Mouse (Mus musculus) hindbrain, embryonic 13.5 days (tissue): ENCODE measurements around the gene Slc7a5. TPM values are rescaled to one million over a fixed set of nuclear protein-coding genes. Genes with fewer than 3 reads are reported as not detected.

Source experiments
- ATAC-seq: fragments of 200-750 bp; cut with Nextera tagmentation; 2 replicates; pipeline ENCODE4 v1.8.0; 2017; ENCODE audit warnings: moderate TSS enrichment; ENCODE audit not compliant: low FRiP score
- H3K27ac ChIP-seq: fragments of 300-500 bp; sonication (generic); 2 replicates; pipeline ENCODE4 v1.5.1; 2015; ENCODE audit warnings: inconsistent platforms, mild to moderate bottlenecking, moderate library complexity
- H3K27me3 ChIP-seq: fragments of 300-500 bp; sonication (generic); 2 replicates; pipeline ENCODE4 v1.6.1; 2015; ENCODE audit warnings: mild to moderate bottlenecking, inconsistent platforms
- H3K36me3 ChIP-seq: fragments of 300-500 bp; sonication (generic); 2 replicates; pipeline ENCODE4 v1.6.1; 2015; ENCODE audit warnings: mild to moderate bottlenecking, inconsistent platforms
- H3K4me1 ChIP-seq: fragments of 300-500 bp; sonication (generic); replicated peaks from 2 replicates; pipeline ENCODE4 v1.6.1; 2015; ENCODE audit warnings: inconsistent platforms
- H3K4me2 ChIP-seq: fragments of 300-500 bp; sonication (generic); 2 replicates; pipeline ENCODE4 v1.6.1; 2015; ENCODE audit warnings: inconsistent platforms, mild to moderate bottlenecking, moderate library complexity
- H3K4me3 ChIP-seq: fragments of 300-500 bp; sonication (generic); 2 replicates; pipeline ENCODE4 v1.5.1; 2015; ENCODE audit warnings: mild to moderate bottlenecking, inconsistent platforms
- H3K9ac ChIP-seq: fragments of 300-500 bp; sonication (generic); 2 replicates; pipeline ENCODE4 v1.6.1; 2015; ENCODE audit warnings: mild to moderate bottlenecking, inconsistent platforms
- H3K9me3 ChIP-seq: fragments of 300-500 bp; sonication (generic); 2 replicates; pipeline ENCODE4 v1.6.1; 2016; ENCODE audit warnings: inconsistent platforms
- WGBS: fragments of 180-500 bp; shearing (Covaris S2); methylation state at CpG from one replicate; pipeline ENCODE4 v1.1.7; 2015; 5-methylcytosine and 5-hydroxymethylcytosine counted together
- polyA plus RNA-seq: library from polyadenylated mRNA; unstranded; fragments of >200 nt; fragmentation: Nextera tagmentation; extraction: Ambion mirVana; gene quantifications from 2 replicates; pipeline ENCODE4 v1.2.1, GENCODE M21; 2015

Gene Slc7a5
- polyA plus RNA-seq, 1 experiment from 2014 or later: 37.9 TPM

DNA sequence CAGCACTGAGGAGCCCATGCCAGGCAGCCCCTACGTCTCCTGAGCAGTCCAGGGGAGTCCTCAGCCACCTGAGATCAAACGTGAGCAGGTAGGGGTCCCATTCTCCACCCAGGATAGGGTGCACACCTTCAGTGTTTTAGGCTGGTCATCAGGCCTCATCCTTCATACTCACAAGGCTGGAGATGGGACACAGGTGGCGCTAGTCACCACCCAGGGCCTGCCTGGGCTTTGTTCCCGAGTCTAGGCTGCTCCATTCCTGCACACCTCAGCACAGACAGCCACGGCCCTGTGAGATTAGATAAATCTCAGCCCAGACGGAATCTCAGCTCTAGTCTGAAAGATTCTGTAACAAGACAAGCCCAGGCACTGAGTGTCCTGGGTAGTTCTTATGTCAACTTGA lies 3.5 kb downstream of the Slc7a5 start:
- 68% methylated on average over 6 of the region's 6 CpGs for WGBS
- Histone ChIP-seq H3K36me3 (no peaks in the 10 kb centered on the region), H3K4me3 (peak overlapping the region; percentile 76), H3K4me1 (peaks cover 53% of the 10 kb centered on the region), H3K27ac (no peak overlapping the region), H3K27me3 (peaks cover 11% of the 10 kb centered on the region), H3K9ac (peak overlapping the region; percentile 14; the same call in 1 of the 2 replicates), H3K4me2 (peak overlapping the region; percentile 98), H3K9me3 (no peaks in the 10 kb centered on the region)
- no peak for ATAC-seq

DNA sequence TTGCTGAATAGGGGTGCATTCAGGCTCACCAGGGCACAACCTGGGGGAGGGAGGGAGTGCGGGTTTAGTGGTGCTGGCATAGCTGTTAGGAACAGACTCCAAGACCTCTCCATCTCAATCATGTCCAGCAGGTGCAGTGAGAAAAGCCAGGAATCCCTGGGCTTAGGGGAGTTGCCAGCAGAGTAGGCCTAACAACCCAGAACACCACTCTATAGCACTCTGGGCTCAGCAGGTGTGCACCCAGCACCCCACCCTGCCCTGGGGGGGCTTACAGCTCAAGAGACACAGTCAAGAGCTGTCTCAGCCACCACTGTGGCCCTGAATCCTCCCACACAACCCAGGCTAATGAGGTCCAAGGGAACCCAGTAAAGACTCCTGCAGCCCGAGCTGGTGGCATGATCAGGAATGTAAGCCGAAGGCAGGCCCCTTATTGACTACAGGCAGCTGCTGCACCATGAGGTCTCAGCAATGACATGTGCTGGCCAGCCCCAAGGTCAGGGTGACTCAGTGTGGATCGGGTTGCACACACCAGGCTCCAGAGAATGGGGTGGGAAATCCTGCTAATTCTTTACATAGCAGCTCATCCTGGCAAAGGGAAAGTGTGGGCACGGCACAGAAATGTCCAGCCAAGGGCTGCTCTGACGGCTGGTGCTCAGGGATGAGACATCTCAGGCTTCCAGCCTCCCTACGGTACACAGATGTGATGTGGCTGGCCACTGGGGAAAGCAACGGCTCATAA lies 5.8 kb downstream of the Slc7a5 start:
- Histone ChIP-seq H3K4me1 (peaks cover 69% of the 10 kb centered on the region), H3K27me3 (peaks cover 6% of the 10 kb centered on the region; the same call in 1 of the 2 replicates), H3K4me3 (no peak overlapping the region), H3K9ac (peak overlapping the region; percentile 14; the same call in 1 of the 2 replicates), H3K4me2 (peak overlapping the region; percentile 8), H3K36me3 (no peaks in the 10 kb centered on the region), H3K9me3 (no peaks in the 10 kb centered on the region), H3K27ac (no peak overlapping the region)
- ATAC-seq: no peak
- 60% methylated on average over 8 of the region's 8 CpGs for WGBS

DNA sequence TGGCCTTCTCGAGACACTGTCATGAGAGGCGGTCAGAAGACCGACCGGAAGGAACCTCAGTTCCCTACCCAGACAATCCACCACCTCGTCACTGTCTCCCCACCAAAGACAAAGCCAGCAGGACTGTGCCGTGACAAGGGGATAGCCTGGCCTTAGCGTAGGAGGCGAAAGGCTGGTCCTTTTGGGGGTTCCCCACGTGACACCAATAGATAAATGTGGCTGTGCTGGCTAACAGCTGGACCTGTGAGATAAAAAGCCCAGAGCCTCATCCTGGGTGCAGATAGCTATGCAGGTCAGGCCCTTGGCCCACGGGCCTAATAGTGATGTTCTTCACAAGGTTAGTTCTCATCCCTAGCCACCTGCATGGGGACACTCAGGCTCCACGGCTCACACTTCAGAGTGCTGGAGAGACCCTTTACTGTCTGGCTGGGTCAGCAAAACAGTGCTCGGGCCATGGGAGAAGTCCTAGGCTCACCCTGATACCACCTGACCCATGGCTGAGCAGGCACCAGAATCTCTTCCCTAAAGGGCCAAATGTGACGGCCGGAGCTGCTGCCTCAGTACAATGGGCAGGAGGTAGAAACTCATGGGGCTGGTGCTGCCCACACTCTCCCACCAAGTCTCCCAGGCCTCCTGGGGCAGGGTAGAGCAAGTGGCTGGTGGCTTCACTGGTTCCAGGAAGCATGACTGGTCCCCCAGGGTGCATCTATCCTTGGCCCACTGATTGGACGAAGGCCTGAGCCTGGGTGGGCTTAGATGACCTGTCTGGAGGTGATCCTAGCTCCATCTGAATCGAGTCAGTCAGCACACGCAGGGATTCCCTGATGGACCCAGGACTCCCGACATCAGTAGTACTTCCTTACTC lies 8.1 kb downstream of the Slc7a5 start:
- H3K9ac ChIP-seq: peak overlapping the region; percentile 56; the same call in 1 of the 2 replicates
- H3K4me2 ChIP-seq: peak overlapping the region; percentile 21; the same call in 1 of the 2 replicates

DNA sequence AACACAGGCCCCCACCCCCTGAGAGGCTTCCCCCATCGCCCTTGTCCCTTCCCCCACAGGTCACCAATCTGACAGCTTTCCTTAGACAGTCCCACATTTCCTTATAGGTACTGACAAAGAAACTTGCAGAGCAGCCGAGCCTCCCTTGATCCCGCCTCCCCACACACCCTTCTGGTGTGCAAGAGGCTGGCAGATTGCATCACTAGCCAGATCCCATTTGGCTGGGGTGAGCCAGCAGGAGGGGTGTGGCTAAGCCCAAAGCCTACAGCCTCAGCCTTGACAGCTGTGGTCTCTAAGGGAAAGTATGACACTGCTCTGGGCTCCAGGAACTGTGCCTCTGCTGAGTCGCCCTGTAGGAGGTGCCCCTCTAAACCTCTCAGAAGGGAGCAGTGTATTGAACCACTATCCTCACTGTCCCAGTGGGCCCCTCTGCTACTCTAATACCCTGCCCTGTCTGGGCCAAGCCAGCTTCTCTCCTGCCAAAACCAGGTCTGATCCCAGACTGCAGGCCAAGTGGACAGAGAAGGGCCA lies 9.0 kb downstream of the Slc7a5 start:
- H3K27ac ChIP-seq: peak overlapping the region; percentile 82
- no peak overlapping the region for H3K4me3 ChIP-seq
- H3K27me3 ChIP-seq: no peaks in the 10 kb centered on the region
- H3K36me3 ChIP-seq: peaks cover 4% of the 10 kb centered on the region; the same call in 1 of the 2 replicates
- ATAC-seq: peak; percentile 69
- peak overlapping the region; percentile 56 for H3K9ac ChIP-seq
- peaks cover 56% of the 10 kb centered on the region for H3K4me1 ChIP-seq
- H3K9me3 ChIP-seq: no peaks in the 10 kb centered on the region
- WGBS: 7% methylated on average over 4 of the region's 4 CpGs
- peak overlapping the region; percentile 21 for H3K4me2 ChIP-seq

More for the DNA sequence above, 8.1 kb downstream of the Slc7a5 start:
- H3K27me3 ChIP-seq: no peaks in the 10 kb centered on the region
- 65% methylated on average over 18 of the region's 18 CpGs for WGBS
- ATAC-seq: no peak
- H3K27ac ChIP-seq: no peak overlapping the region; the same call in 1 of the 2 replicates
- H3K36me3 ChIP-seq: 0 out of 2 replicates have a peak, but pooled peaks cover under 1% of the 10 kb centered on the region
- H3K4me3 ChIP-seq: no peak overlapping the region
- H3K9me3 ChIP-seq: no peaks in the 10 kb centered on the region
- H3K4me1 ChIP-seq: peaks cover 63% of the 10 kb centered on the region

DNA sequence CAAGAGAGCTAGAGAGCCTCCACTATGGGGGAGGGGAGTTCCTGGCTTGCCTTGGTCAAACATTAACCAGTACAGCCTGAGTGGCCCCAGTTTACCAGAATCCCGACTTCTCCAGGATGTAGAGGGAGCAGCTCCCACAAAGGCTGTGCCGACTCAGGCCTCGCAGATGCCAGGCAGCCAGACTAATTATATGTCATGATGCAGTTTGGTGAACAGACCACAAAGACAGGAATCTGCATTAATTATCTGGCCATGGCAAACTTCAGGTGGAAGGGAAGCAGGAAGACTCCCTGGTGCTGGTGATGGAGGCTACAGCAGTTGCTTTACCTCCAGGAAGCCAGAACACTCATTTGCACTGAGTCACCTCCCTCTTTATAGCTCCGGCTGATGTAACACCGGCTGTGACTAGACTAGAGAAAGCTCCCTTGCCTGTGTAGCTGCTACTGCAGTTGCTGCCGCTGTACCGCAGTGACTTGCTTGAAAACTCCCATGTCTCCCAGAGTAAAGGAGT lies 9.6 kb downstream of the Slc7a5 start:
- Histone ChIP-seq H3K36me3 (peaks cover 7% of the 10 kb centered on the region; the same call in 1 of the 2 replicates), H3K27me3 (no peaks in the 10 kb centered on the region), H3K27ac (peak overlapping the region; percentile 82), H3K4me3 (no peak overlapping the region), H3K9ac (peak overlapping the region; percentile 56), H3K4me1 (peaks cover 56% of the 10 kb centered on the region), H3K9me3 (no peaks in the 10 kb centered on the region), H3K4me2 (peak overlapping the region; percentile 21)
- WGBS: 7% methylated on average over 7 of the region's 7 CpGs
- peak; percentile 30; the same call in 1 of the 2 replicates for ATAC-seq

DNA sequence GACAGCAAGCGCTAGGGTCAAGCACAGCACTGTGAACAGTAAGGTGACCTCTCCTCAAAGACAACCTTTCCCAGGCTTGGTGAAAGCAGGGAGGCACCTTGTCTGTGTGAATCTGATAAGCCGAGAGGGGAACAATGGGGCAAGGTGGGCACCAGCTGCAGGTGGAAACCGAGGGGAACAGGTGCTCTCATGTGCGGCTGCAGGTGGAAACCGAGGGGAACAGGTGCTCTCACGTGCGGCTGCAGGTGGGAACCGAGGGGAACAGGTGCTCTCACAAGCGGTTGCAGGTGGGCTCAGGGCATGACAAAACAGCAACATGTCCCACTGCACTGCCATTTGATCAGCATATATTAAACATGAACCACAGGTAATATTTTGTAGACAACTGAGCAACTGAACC lies 10.3 kb downstream of the Slc7a5 start:
- Histone ChIP-seq H3K9me3 (no peaks in the 10 kb centered on the region), H3K27ac (no peak overlapping the region), H3K9ac (peak overlapping the region; percentile 56), H3K36me3 (peaks cover 7% of the 10 kb centered on the region; the same call in 1 of the 2 replicates), H3K27me3 (no peaks in the 10 kb centered on the region), H3K4me2 (no peak overlapping the region), H3K4me3 (no peak overlapping the region), H3K4me1 (peaks cover 55% of the 10 kb centered on the region)
- no peak for ATAC-seq
- WGBS: 84% methylated on average over 9 of the region's 9 CpGs

DNA sequence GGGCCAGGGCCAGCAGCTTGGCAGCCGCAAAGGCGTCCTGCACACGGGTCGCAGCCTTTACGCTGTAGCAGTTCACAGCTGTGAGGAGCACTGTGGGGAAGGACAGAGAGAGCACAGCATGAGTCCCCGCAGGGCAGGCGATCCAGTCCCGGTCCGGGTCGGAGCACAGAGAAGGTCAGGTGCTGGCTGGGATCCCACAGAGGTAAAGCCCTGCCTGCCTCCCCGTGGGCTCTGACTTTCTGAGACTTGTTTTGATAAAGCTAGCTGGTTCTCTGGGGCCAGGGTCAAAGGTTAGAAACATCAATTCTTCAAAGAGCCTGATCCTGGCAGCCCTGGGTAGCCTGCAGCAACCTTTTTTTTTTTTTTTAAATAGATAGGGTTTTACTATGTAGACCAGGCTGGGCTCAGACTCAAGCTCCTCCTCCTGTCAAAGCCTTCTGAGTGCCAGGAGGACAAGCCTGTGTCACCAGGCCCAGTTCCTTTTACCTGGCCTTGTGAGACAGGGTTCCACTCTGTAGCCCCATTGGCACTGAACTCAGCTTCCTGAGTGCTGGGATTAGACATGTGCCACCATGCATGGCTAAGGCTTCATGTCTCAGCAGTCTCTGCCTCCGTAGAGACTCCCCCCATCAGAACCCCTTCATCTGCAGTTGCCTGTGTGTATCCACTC lies 10.9 kb downstream of the Slc7a5 start:
- Histone ChIP-seq H3K9me3 (no peaks in the 10 kb centered on the region), H3K27ac (no peak overlapping the region), H3K4me1 (peaks cover 49% of the 10 kb centered on the region), H3K36me3 (peaks cover 7% of the 10 kb centered on the region; the same call in 1 of the 2 replicates), H3K27me3 (no peaks in the 10 kb centered on the region), H3K4me3 (no peak overlapping the region), H3K9ac (peak overlapping the region; percentile 49; the same call in 1 of the 2 replicates), H3K4me2 (no peak overlapping the region)
- WGBS: 18% methylated on average over 12 of the region's 12 CpGs
- ATAC-seq: no peak

DNA sequence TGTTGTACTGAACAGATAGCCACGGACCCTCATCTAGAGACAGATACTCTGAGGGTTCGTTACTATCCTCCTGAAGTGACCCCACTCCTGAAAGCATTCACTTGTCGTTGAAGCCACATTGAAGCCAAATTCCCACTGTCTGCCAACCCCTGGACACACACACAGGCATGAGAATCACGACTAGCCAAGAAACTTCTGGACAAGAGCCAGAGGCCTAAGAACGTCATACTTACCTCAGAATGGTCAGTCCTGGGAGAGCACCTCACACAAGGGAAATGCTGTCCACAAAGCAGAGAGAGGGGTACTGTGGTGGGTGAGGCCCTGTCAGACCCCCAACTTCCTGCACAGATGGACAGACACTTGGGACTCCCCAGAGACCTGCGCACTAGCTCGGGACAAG lies 11.6 kb downstream of the Slc7a5 start:
- no peak for ATAC-seq
- Histone ChIP-seq H3K27me3 (no peaks in the 10 kb centered on the region), H3K36me3 (peaks cover 7% of the 10 kb centered on the region; the same call in 1 of the 2 replicates), H3K4me3 (no peak overlapping the region), H3K9me3 (no peaks in the 10 kb centered on the region), H3K4me2 (no peak overlapping the region), H3K27ac (no peak overlapping the region), H3K9ac (peak overlapping the region; percentile 53; the same call in 1 of the 2 replicates), H3K4me1 (peaks cover 46% of the 10 kb centered on the region)
- 68% methylated on average over 7 of the region's 7 CpGs for WGBS

DNA sequence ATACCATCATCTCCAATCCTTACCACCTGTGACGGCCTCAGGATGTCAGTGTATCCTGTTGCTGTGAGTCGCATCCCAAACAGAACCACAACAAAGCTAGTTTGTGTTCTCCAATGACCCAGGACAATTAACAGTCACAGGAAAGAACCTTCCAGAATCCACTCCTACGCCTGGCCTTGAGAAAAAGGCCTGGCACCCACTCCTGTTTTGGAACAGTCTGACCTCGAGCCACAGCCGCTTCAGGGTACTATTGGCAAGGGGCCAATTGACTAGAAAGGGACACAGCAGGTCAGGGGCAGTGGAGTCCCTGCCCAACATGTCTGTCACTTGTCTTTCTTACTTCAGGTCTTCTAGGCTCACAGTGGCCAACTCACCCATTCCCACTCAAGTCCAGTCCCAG lies 14.6 kb downstream of the Slc7a5 start:
- Histone ChIP-seq H3K9ac (no peak overlapping the region; the same call in 1 of the 2 replicates), H3K27me3 (no peaks in the 10 kb centered on the region), H3K36me3 (peaks cover 16% of the 10 kb centered on the region), H3K4me3 (no peak overlapping the region), H3K27ac (no peak overlapping the region), H3K9me3 (no peaks in the 10 kb centered on the region), H3K4me1 (peaks cover 28% of the 10 kb centered on the region), H3K4me2 (no peak overlapping the region)
- ATAC-seq: no peak
- 78% methylated on average over 5 of the region's 5 CpGs for WGBS

DNA sequence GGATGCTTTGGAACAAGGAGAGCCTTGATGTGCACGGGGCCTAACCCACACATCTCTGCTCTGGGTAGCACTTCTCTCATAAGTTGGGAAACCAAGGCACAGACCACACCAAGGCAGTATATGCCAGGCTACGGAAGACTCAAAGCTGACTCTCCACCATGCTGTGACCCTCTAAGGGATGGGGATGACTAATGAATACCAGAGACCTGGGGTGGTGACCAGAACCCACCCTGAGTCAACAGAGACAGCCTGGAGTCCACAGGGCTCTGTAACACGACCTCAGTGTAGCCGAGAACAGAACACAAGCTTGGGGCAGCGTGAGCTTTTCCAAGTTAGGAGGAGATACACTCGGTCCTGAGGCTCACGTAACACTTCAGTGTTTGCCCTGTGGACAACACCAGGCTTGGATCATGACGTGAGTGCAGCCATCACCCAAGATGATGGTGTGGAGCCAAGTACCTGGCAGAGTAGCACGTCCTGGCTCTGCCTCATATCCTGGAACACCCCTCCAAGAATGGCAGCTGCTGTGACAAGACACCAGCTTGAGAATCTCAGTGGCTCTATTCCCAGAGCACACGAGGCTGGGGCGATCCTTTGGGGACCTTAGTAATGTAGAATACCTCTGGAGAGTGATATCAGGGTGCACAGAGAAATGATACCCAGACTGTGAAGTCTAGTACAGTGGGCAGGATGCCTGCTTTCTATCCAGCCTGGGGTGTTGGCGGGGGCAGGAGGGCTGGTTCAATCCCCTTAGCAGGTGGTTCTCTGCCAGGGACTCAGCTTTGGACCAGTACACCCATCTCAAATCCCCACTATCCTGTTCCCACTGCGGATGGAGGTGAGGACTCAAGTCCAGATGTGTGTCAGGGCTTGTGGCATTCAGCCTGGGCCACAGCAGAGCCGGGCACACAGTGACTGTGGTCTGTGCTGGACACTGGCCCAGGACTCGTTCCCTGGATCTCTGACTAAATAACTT lies 17.4 kb downstream of the Slc7a5 start:
- Histone ChIP-seq H3K4me3 (no peak overlapping the region), H3K36me3 (peaks cover 44% of the 10 kb centered on the region), H3K27ac (no peak overlapping the region), H3K4me1 (0 out of 2 replicates have a peak, but pooled peaks cover 1% of the 10 kb centered on the region), H3K4me2 (no peak overlapping the region), H3K27me3 (no peaks in the 10 kb centered on the region), H3K9ac (no peak overlapping the region), H3K9me3 (no peaks in the 10 kb centered on the region)
- WGBS: 87% methylated on average over 15 of the region's 15 CpGs
- ATAC-seq: no peak
